31 mouse cellular contexts compared by ENCODE assay signal in the genomic region with DNA sequence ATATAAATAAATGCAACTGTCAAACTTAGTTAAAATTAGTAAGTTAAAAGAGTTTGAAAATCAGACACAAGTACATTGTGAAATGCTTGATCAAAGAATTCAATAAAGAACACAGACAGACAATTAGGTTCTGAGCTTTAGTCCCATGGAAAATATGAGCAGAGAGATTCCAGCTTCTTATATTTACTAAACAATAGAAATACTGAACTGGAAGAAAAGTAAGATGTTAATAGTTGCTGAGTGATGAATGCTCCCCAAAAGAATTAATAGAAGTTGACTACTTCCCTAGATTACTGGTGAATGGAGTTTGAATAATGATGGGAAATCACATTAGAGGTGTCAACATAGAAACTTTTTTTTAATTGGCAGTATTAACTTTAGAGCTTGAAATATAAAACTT.
"Had no signal": no experiment of that assay in that cellular context is flagged by ENCODE, and none has a peak within 500 bp of the region (broad histone marks: within the 10 kb centered on the region; RNA-seq: fewer than 3 reads in every experiment).

No protein-coding gene starts in this region.

- H3K4me3 ChIP-seq: limb, embryonic 10.5 days; limb, embryonic 12.5 days; limb, embryonic 13.5 days; limb, embryonic 15.5 days; liver, embryonic 12.5 days; liver, embryonic 13.5 days; liver, embryonic 15.5 days; lung, embryonic 15.5 days; megakaryocyte, embryonic 14.5 days; midbrain, embryonic 10.5 days; midbrain, embryonic 12.5 days; midbrain, embryonic 13.5 days; midbrain, embryonic 15.5 days; myocyte had no signal

- DNase-seq: left cerebral cortex, postnatal 4 days; liver; liver, embryonic 13.5 days; liver, postnatal 0 days; lung, adult 18-20 months; lung, adult 2 months; lung, embryonic 14.5 days; lung, postnatal 10 days; lung, postnatal 14 days; lung, postnatal 36 days; lung, postnatal 4 days; midbrain, embryonic 14.5 days had no signal

- H3K27ac ChIP-seq: limb, embryonic 10.5 days; limb, embryonic 12.5 days; limb, embryonic 13.5 days; limb, embryonic 15.5 days; liver, embryonic 12.5 days; liver, embryonic 13.5 days; liver, embryonic 14.5 days; liver, embryonic 15.5 days; lung, embryonic 15.5 days; macrophage; midbrain, embryonic 10.5 days; midbrain, embryonic 12.5 days; midbrain, embryonic 13.5 days; midbrain, embryonic 15.5 days had no signal

- H3K27me3 ChIP-seq: limb, embryonic 12.5 days; limb, embryonic 13.5 days; limb, embryonic 15.5 days; liver, embryonic 12.5 days; liver, embryonic 13.5 days; liver, embryonic 15.5 days; lung, embryonic 15.5 days; megakaryocyte, embryonic 14.5 days; midbrain, embryonic 12.5 days; midbrain, embryonic 13.5 days; midbrain, embryonic 15.5 days had no signal

- H3K4me1 ChIP-seq: limb, embryonic 10.5 days; limb, embryonic 12.5 days; limb, embryonic 13.5 days; limb, embryonic 15.5 days; liver, embryonic 12.5 days; liver, embryonic 13.5 days; liver, embryonic 15.5 days; lung, embryonic 15.5 days; megakaryocyte, embryonic 14.5 days; midbrain, embryonic 10.5 days; midbrain, embryonic 12.5 days; midbrain, embryonic 13.5 days; midbrain, embryonic 15.5 days had no signal

- ATAC-seq: liver, embryonic 12.5 days; liver, postnatal 0 days; lung, postnatal 0 days; midbrain, embryonic 13.5 days; midbrain, embryonic 15.5 days; midbrain, embryonic 16.5 days had no signal

- H3K36me3 ChIP-seq: limb, embryonic 10.5 days; limb, embryonic 12.5 days; limb, embryonic 13.5 days; limb, embryonic 15.5 days; liver, embryonic 12.5 days; liver, embryonic 13.5 days; liver, embryonic 15.5 days; lung, embryonic 15.5 days; midbrain, embryonic 10.5 days; midbrain, embryonic 12.5 days; midbrain, embryonic 13.5 days; midbrain, embryonic 15.5 days had no signal

- H3K9ac ChIP-seq: limb, embryonic 12.5 days; limb, embryonic 13.5 days; limb, embryonic 15.5 days; liver, embryonic 12.5 days; liver, embryonic 13.5 days; liver, embryonic 14.5 days; liver, embryonic 15.5 days; liver, postnatal 0 days; lung, embryonic 14.5 days; lung, embryonic 15.5 days; midbrain, embryonic 12.5 days; midbrain, embryonic 13.5 days; midbrain, embryonic 15.5 days had no signal

- H3K4me2 ChIP-seq: limb, embryonic 12.5 days; limb, embryonic 13.5 days; limb, embryonic 15.5 days; liver, embryonic 11.5 days; liver, embryonic 12.5 days; liver, embryonic 13.5 days; liver, embryonic 15.5 days; lung, embryonic 14.5 days; lung, embryonic 15.5 days; midbrain, embryonic 11.5 days; midbrain, embryonic 12.5 days; midbrain, embryonic 13.5 days; midbrain, embryonic 15.5 days had no signal

- H3K9me3 ChIP-seq: limb, embryonic 10.5 days; limb, embryonic 12.5 days; limb, embryonic 13.5 days; limb, embryonic 15.5 days; liver, embryonic 12.5 days; liver, embryonic 13.5 days; liver, embryonic 15.5 days; lung, embryonic 15.5 days; megakaryocyte, embryonic 14.5 days; midbrain, embryonic 10.5 days; midbrain, embryonic 12.5 days; midbrain, embryonic 13.5 days; midbrain, embryonic 15.5 days had no signal
